Mouse (Mus musculus): ENCODE measurements around the gene Lgr4.

Lgr4 gene

GRCm38 (mm10) chr2:110036265-110036664 is 118.8 kb downstream of the Lgr4 start:
- DNase-seq, result no peak

- no peak for DNase-seq
Observed at GRCm38 (mm10) chr2:110036665-110037064, 119.2 kb downstream of the Lgr4 start.

- DNase-seq, result no peak
Observed at GRCm38 (mm10) chr2:110037221-110037620, 119.8 kb downstream of the Lgr4 start.

GRCm38 (mm10) chr2:110038341-110038740 is 120.9 kb downstream of the Lgr4 start:
- no peak for DNase-seq

GRCm38 (mm10) chr2:110042861-110043760 is 125.7 kb downstream of the Lgr4 start:
- no peak for DNase-seq

- DNase-seq, result no peak
Observed at GRCm38 (mm10) chr2:110058424-110058823, 141.0 kb downstream of the Lgr4 start.

GRCm38 (mm10) chr2:110063131-110063530 is 145.7 kb downstream of the Lgr4 start:
- no peak for DNase-seq
